Mouse (Mus musculus): ENCODE measurements around the gene Gm26566.
"Not testable (repeated sequence)": the region's sequence is repeated elsewhere in the genome, so short reads cannot be mapped to it uniquely, and the experiment has no call there.

- TF ChIP-seq ZC3H11A (IDR thresholded peaks at IDR 0.05; ENCODE audit: borderline replicate concordance, low read depth, low read length); CHD2 (IDR thresholded peaks at IDR 0.05; ENCODE audit: low read depth, low read length); ZNF384 (IDR thresholded peaks at IDR 0.05; ENCODE audit: low read depth, low read length); MAFK (IDR thresholded peaks at IDR 0.05; ENCODE audit: insufficient read depth, low read depth, low read length); HCFC1 (IDR thresholded peaks at IDR 0.05; ENCODE audit: borderline replicate concordance, insufficient read depth, low read length): not testable (repeated sequence)
Observed at GRCm38 (mm10) chr4:88758751-88759150, 37.1 kb downstream of the Gm26566 start.
